ENCODE assay signal across 8 mouse cellular contexts in the genomic region with DNA sequence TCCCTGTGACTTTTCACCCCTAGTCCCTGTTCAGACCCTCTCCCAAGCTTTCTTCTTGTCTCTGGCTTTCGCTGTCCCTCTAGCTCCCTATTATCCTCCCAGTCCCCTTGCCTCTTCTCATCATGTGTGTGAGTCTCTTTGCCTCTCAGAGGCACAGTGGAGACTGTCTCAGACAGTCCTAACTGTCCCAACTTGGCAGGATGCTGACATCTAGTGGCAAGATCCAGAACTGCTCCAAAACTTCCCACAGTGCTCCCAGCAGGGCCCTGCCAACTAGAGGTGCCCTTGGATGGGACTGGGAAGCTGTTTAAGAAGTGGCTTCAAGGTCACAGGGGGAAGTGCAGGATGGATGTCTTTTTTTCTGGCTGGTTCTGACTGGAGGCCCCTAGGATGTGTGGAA. TPM values are rescaled to one million over a fixed set of nuclear protein-coding genes. Genes with fewer than 3 reads are reported as not detected.
DNase-seq lines count a peak whose midpoint lies in the region; ATAC-seq lines count a peak whose summit lies in the region.

No protein-coding gene starts in this region.

- ATAC-seq in intestine, embryonic 16.5 days: peak; percentile 93
- ATAC-seq in midbrain, embryonic 11.5 days (ENCODE audit: low FRiP score): peak; percentile 91

- H3K36me3 ChIP-seq in intestine, embryonic 16.5 days (ENCODE audit: control insufficient read depth, insufficient read depth, low read length): no peaks in the 10 kb centered on the region
- no peaks in the 10 kb centered on the region for H3K36me3 ChIP-seq in midbrain, embryonic 11.5 days (ENCODE audit: control insufficient read depth, insufficient read depth, low read length)

- H3K27me3 ChIP-seq in intestine, embryonic 16.5 days (replicated peaks; ENCODE audit: control insufficient read depth, insufficient read depth, low read length): no peaks in the 10 kb centered on the region
- H3K27me3 ChIP-seq in midbrain, embryonic 11.5 days (ENCODE audit: control insufficient read depth, insufficient read depth, low read length): no peaks in the 10 kb centered on the region

- intact Hi-C loops in left cerebral cortex, postnatal 14 days (cut with DNase I): loop anchor here (2.0 to 10.0 kb wide), 3 partner anchors 98 to 300 kb away; partner anchors contain the start of gene Klk8

- H3K27ac ChIP-seq in intestine, embryonic 16.5 days (ENCODE audit: low read length): no peak overlapping the region
- no peak overlapping the region for H3K27ac ChIP-seq in midbrain, embryonic 11.5 days (ENCODE audit: low read depth, low read length)

- no peaks in the 10 kb centered on the region for H3K4me1 ChIP-seq in intestine, embryonic 16.5 days (ENCODE audit: control insufficient read depth, insufficient read depth, low read length)
- H3K4me1 ChIP-seq in midbrain, embryonic 11.5 days (ENCODE audit: control insufficient read depth, insufficient read depth, low read length): no peaks in the 10 kb centered on the region

- no peaks in the 10 kb centered on the region for H3K9me3 ChIP-seq in intestine, embryonic 16.5 days (ENCODE audit: control insufficient read depth, low read length)
- H3K9me3 ChIP-seq in midbrain, embryonic 11.5 days (ENCODE audit: control insufficient read depth, low read length): no peaks in the 10 kb centered on the region

- H3K4me3 ChIP-seq in intestine, embryonic 16.5 days (ENCODE audit: low read length): no peak overlapping the region
- no peak overlapping the region for H3K4me3 ChIP-seq in midbrain, embryonic 11.5 days (ENCODE audit: low read depth, low read length)

- DNase-seq in adrenal gland, adult 8-10 months: peak; percentile 78
- DNase-seq in embryo, embryonic 11.5 days (ENCODE audit: low read depth, low spot score): peak; percentile 80
- peak; percentile 52 to 69 for DNase-seq in gastrocnemius, postnatal 4 days (ENCODE audit: low spot score in 2 of 2)
- peak; percentile 92 to 94 for DNase-seq in left cerebral cortex, postnatal 14 days (ENCODE audit: low spot score in 2 of 2)
- DNase-seq in midbrain, embryonic 11.5 days (ENCODE audit: low spot score, missing footprints): peak; percentile 99
- DNase-seq in right cerebral cortex, postnatal 4 days: peak; percentile 90
- peak; percentile 70 to 81 for DNase-seq in urinary bladder, postnatal 4 days (ENCODE audit: low spot score in 2 of 2)

- WGBS in intestine, embryonic 16.5 days: 20% methylated on average over 1 of the region's 1 CpGs
- 12% methylated on average over 1 of the region's 1 CpGs for WGBS in midbrain, embryonic 11.5 days

- no peak overlapping the region for H3K9ac ChIP-seq in intestine, embryonic 16.5 days (ENCODE audit: low read depth, low read length)
- no peak overlapping the region for H3K9ac ChIP-seq in midbrain, embryonic 11.5 days (ENCODE audit: low read length)

- H3K4me2 ChIP-seq in intestine, embryonic 16.5 days (ENCODE audit: low read depth, low read length): no peak overlapping the region
- H3K4me2 ChIP-seq in midbrain, embryonic 11.5 days: no peak overlapping the region

RNA-seq across cellular contexts. Expression of gene Klk4, which starts 13.9 kb away (rescaled TPM):
- total RNA-seq in adrenal gland, adult 8-10 months (2022): not detected
- under 1 TPM in 1 of 2 experiments, not detected in 1; 0.21 TPM for total RNA-seq in gastrocnemius, postnatal 4 days (2021)
- not detected in 2 replicates for polyA plus RNA-seq in intestine, embryonic 16.5 days (2015; fragmentation: Nextera tagmentation; extraction: Ambion mirVana)
- not detected for total RNA-seq in left cerebral cortex, postnatal 14 days (2021)
- not detected in 2 replicates for polyA plus RNA-seq in midbrain, embryonic 11.5 days (2014; fragmentation: Nextera tagmentation; extraction: Ambion mirVana)

RNA-seq across cellular contexts. Expression of gene Klk15, which starts 38.7 kb away (rescaled TPM):
- not detected for total RNA-seq in adrenal gland, adult 8-10 months (2022)
- not detected for total RNA-seq in gastrocnemius, postnatal 4 days (2021)
- polyA plus RNA-seq in intestine, embryonic 16.5 days (2015; fragmentation: Nextera tagmentation; extraction: Ambion mirVana): 0.17 TPM in 1 of 2 replicates, not detected in the other
- not detected for total RNA-seq in left cerebral cortex, postnatal 14 days (2021)
- polyA plus RNA-seq in midbrain, embryonic 11.5 days (2014; fragmentation: Nextera tagmentation; extraction: Ambion mirVana): not detected in 2 replicates

RNA-seq across cellular contexts. Expression of gene Klk5, which starts 53.1 kb away (rescaled TPM):
- total RNA-seq in adrenal gland, adult 8-10 months (2022): not detected
- not detected for total RNA-seq in gastrocnemius, postnatal 4 days (2021)
- not detected in 2 replicates for polyA plus RNA-seq in intestine, embryonic 16.5 days (2015; fragmentation: Nextera tagmentation; extraction: Ambion mirVana)
- not detected for total RNA-seq in left cerebral cortex, postnatal 14 days (2021)
- not detected in 2 replicates for polyA plus RNA-seq in midbrain, embryonic 11.5 days (2014; fragmentation: Nextera tagmentation; extraction: Ambion mirVana)

RNA-seq across cellular contexts. Expression of gene Klk1b8, which starts 55.6 kb away (rescaled TPM):
- total RNA-seq in adrenal gland, adult 8-10 months (2022): not detected
- total RNA-seq in gastrocnemius, postnatal 4 days (2021): not detected
- polyA plus RNA-seq in intestine, embryonic 16.5 days (2015; fragmentation: Nextera tagmentation; extraction: Ambion mirVana): 0.97 and 1.2 TPM in 2 replicates
- not detected for total RNA-seq in left cerebral cortex, postnatal 14 days (2021)
- polyA plus RNA-seq in midbrain, embryonic 11.5 days (2014; fragmentation: Nextera tagmentation; extraction: Ambion mirVana): not detected in 2 replicates
